Mouse (Mus musculus) liver, embryonic 16.5 days (tissue): Measurements from ENCODE around the gene Gm7694. TPM values are rescaled to one million over a fixed set of nuclear protein-coding genes. Genes with fewer than 3 reads are reported as not detected.

Source experiments
- ATAC-seq: fragments of 200-750 bp; cut with Nextera tagmentation; 2 replicates; pipeline ENCODE4 v1.8.0; 2017; ENCODE audit warnings: low read depth, mild to moderate bottlenecking, moderate number of reproducible peaks, moderate library complexity
- H3K27ac ChIP-seq: fragments of 300-500 bp; sonication (generic); 2 replicates; pipeline ENCODE4 v1.5.1; 2014; ENCODE audit warnings: mild to moderate bottlenecking, low read length
- H3K27me3 ChIP-seq: fragments of 300-500 bp; sonication (generic); 2 replicates; pipeline ENCODE4 v1.6.1; 2014; ENCODE audit warnings: low read depth, low read length, mixed read lengths; ENCODE audit not compliant: control insufficient read depth, insufficient read depth
- H3K36me3 ChIP-seq: fragments of 300-500 bp; sonication (generic); 2 replicates; pipeline ENCODE4 v1.6.1; 2014; ENCODE audit warnings: mild to moderate bottlenecking; ENCODE audit not compliant: control insufficient read depth, insufficient read depth
- H3K4me1 ChIP-seq: fragments of 300-500 bp; sonication (generic); 2 replicates; pipeline ENCODE4 v1.6.1; 2014; ENCODE audit warnings: low read depth, low read length, mixed read lengths; ENCODE audit not compliant: control insufficient read depth
- H3K4me2 ChIP-seq: fragments of 300-500 bp; sonication (generic); 2 replicates; pipeline ENCODE4 v1.6.1; 2014; ENCODE audit warnings: low read depth, low read length, mixed read lengths
- H3K4me3 ChIP-seq: fragments of 300-500 bp; sonication (generic); 2 replicates; pipeline ENCODE4 v1.5.1; 2014; ENCODE audit warnings: low read depth, mild to moderate bottlenecking, low read length
- H3K9ac ChIP-seq: fragments of 300-500 bp; sonication (generic); 2 replicates; pipeline ENCODE4 v1.6.1; 2014; ENCODE audit warnings: low read depth, low read length
- H3K9me3 ChIP-seq: fragments of 300-500 bp; sonication (generic); replicated peaks from 2 replicates; pipeline ENCODE4 v1.6.1; 2016; ENCODE audit warnings: low read length; ENCODE audit not compliant: control insufficient read depth
- WGBS: fragments of 180-500 bp; shearing (Covaris S2); extraction: QIAGEN DNeasy Blood & Tissue Kit; methylation state at CpG from one replicate; pipeline ENCODE4 v1.1.7; 2014; ENCODE audit not compliant: insufficient replicate concordance; 5-methylcytosine and 5-hydroxymethylcytosine counted together
- polyA plus RNA-seq: library from polyadenylated mRNA; unstranded; fragments of >200 nt; fragmentation: Nextera tagmentation; extraction: Ambion mirVana; gene quantifications from 2 replicates; pipeline ENCODE4 v1.2.1, GENCODE M21; 2015

Gene Gm7694
- polyA plus RNA-seq, 1 experiment from 2014 or later = 2.4 TPM

DNA sequence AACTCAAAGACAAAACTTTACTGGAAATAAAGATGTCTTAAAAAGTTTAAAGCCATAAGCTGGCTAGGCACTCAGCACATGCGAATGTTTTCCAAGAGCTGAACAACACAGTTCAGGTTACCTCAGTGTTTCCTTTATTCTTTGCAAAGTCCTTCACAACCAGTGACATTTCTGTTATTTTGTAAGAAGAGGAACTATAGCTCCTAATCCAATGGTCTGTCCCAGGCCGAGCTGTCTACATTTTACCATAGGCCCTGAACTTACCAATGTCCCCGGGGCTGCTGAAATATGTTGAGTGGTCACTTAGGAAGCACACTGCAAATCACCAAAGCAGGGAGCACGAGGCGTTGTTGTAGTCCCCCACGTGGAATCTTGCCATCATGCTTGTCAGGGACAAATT, 35.9 kb downstream of the Gm7694 start:
- H3K9me3 ChIP-seq = no peaks in the 10 kb centered on the region
- no peak for ATAC-seq
- H3K9ac ChIP-seq = no peak overlapping the region
- H3K36me3 ChIP-seq = no peaks in the 10 kb centered on the region
- 48% methylated on average over 6 of the region's 6 CpGs for WGBS
- H3K4me1 ChIP-seq = no peaks in the 10 kb centered on the region
- no peak overlapping the region for H3K4me2 ChIP-seq
- no peaks in the 10 kb centered on the region for H3K27me3 ChIP-seq
- H3K27ac ChIP-seq = no peak overlapping the region
- no peak overlapping the region for H3K4me3 ChIP-seq

GRCm38 (mm10) chr1:170255560-170255910, 50.6 kb downstream of the Gm7694 start:
- ATAC-seq = peak; percentile 87
- H3K4me2 ChIP-seq = peak overlapping the region; percentile 52
- H3K27me3 ChIP-seq = no peaks in the 10 kb centered on the region
- no peaks in the 10 kb centered on the region for H3K4me1 ChIP-seq
- H3K9ac ChIP-seq = peak overlapping the region; percentile 61
- no peak overlapping the region for H3K27ac ChIP-seq
- H3K36me3 ChIP-seq = no peaks in the 10 kb centered on the region
- H3K9me3 ChIP-seq = no peaks in the 10 kb centered on the region
- peak overlapping the region; percentile 66 for H3K4me3 ChIP-seq
- 15% methylated on average over 32 of the region's 32 CpGs for whole genome bisulfite sequencing

DNA sequence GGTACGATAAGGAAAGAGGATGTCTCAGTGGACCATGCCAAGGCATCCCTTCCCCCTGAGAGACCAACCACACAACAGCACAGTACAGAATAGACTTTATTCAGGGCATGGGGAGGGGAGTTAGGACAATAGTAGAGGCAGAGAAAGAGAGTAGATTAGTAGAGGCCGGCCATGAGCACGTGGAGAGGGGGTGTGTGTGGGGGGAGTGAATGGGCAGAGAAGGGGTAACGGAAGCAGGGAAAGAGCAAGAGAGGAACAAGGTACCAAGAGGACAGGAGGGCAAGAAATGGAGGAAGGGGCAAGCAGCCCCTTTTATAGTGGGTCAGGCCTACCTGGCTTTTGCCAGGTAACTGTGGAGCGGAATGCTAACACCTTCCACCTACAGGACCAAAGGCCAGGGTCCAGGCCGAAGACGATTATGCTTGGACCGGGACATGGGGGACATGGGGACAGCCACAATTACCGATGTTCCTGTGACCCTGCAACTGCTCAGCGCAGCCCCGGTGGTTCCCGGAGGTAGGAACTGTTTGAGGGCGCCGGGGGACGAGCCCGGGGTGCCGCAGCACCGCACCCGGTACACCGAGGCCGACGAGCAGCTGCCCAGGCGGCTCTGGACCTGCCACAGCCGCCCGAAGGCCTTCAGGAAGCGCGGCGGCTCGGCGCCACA, 51.1 kb downstream of the Gm7694 start:
- no peaks in the 10 kb centered on the region for H3K36me3 ChIP-seq
- H3K9ac ChIP-seq = peak overlapping the region; percentile 61
- 27% methylated on average over 30 of the region's 30 CpGs for WGBS
- H3K9me3 ChIP-seq = no peaks in the 10 kb centered on the region
- H3K27me3 ChIP-seq = no peaks in the 10 kb centered on the region
- no peak for ATAC-seq
- peak overlapping the region; percentile 52 for H3K4me2 ChIP-seq
- no peak overlapping the region for H3K27ac ChIP-seq
- H3K4me1 ChIP-seq = no peaks in the 10 kb centered on the region
- H3K4me3 ChIP-seq = peak overlapping the region; percentile 66

Other genes with a start within 250 kb of the Gm7694 start
- 1.1 and 1.3 TPM in 2 replicates for gene Ddr2, start 195.6 kb downstream of the Gm7694 start, polyA plus RNA-seq
- 27.3 and 31.7 TPM in 2 replicates for gene Uap1, start 131.4 kb downstream of the Gm7694 start, polyA plus RNA-seq
- gene Uhmk1, start 90.9 kb downstream of the Gm7694 start, polyA plus RNA-seq = 5.5 and 6.0 TPM in 2 replicates
- not detected in 2 replicates for gene Sh2d1b2, start 73.6 kb downstream of the Gm7694 start, polyA plus RNA-seq
- gene Sh2d1b1, start 29.0 kb downstream of the Gm7694 start, polyA plus RNA-seq = 0.25 and 0.42 TPM in 2 replicates
- gene Spata46, start 2.5 kb upstream of the Gm7694 start, polyA plus RNA-seq = 0.56 and 0.71 TPM in 2 replicates